Mouse (Mus musculus): ENCODE results near the gene Lin52. TPM values are rescaled to one million over a fixed set of nuclear protein-coding genes. Genes with fewer than 3 reads are reported as not detected.

Lin52 gene
- polyA plus RNA-seq (2015; fragmentation: Nextera tagmentation; extraction: Ambion mirVana) = 12.7 and 14.4 TPM in 2 replicates

DNA sequence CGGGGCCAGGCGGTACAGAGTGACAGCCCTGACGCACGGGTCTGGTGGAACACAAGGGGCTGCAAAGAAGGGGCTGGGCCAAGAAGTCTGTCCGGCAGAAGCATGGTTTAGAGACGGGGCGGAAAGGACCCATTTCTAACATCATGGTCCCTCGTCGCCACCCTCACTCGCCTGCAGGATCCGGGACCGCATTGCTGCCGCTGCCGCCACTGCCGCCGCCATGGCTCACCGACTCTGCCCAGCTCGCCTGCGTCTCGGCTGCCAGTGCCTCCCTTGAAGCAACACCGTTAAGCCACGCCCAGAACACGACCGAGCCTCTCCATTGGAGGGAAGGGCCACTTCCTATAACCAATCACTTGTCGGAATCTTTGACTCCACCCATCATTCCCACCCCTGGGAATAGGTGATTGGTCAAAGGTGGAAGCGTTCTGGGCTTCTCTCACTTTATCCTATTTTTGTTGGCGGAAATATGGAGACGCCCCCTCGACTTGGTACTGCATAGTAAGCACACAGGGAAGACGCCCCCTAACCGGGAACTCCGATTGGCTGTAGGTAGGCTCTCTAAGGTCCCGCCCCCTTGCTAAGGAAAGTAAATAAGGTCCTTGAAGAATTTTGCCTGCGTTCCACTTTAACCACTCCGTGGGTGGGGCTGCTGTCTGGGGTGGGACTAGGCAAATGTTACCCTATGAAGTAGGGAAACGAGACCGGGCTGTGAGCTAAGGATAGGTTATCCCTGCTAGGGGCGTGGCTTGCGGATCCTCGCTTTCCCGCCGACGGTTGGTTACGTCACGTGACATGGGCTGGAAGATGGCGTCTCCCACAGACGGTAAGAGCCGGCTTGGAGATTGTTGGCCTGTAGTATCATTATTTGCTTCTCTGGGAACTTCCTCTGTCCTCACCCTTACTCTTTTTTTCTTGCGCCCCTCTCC, at the start of gene Lin52, which contains the start of gene Aldh6a1:
Lin52 (plus strand) TSS at position 705 of the 929 bp plus-strand sequence.
Aldh6a1 (minus strand) TSS at position 287 of the 929 bp plus-strand sequence.
- Histone ChIP-seq H3K4me2 (peak within 1 kb of the TSS; percentile 93), H3K36me3 (0 out of 2 replicates have a peak, but pooled peaks cover 5% of the 10 kb centered on the region), H3K4me1 (replicated peaks) (peaks cover 37% of the 10 kb centered on the region), H3K27ac (peak within 1 kb of the TSS; percentile 82), H3K27me3 (peaks cover 17% of the 10 kb centered on the region; the same call in 1 of the 2 replicates), H3K4me3 (replicated peaks) (peak within 1 kb of the TSS; percentile 87), H3K9ac (peak within 1 kb of the TSS; percentile 87), H3K9me3 (replicated peaks) (no peaks in the 10 kb centered on the region)
- WGBS (ENCODE audit: insufficient replicate concordance) = under 1% methylated on average over 49 of the region's 49 CpGs
- peak; percentile 98 for DNase-seq
- ATAC-seq (ENCODE audit: low read depth) = peak; percentile 95

- H3K27me3 ChIP-seq = no peaks in the 10 kb centered on the region
- DNase-seq (no peak), ATAC-seq (ENCODE audit: low read depth) (0 out of 2 replicates have a peak, but pooled peaks have one; percentile 9)
- H3K36me3 ChIP-seq = no peaks in the 10 kb centered on the region
- H3K27ac ChIP-seq = peak overlapping the region; percentile 70
- H3K9me3 ChIP-seq (replicated peaks) = no peaks in the 10 kb centered on the region
- peaks cover 27% of the 10 kb centered on the region for H3K4me1 ChIP-seq (replicated peaks)
- 61% methylated on average over 9 of the region's 9 CpGs for WGBS (ENCODE audit: insufficient replicate concordance)
- H3K4me3 ChIP-seq (replicated peaks) = no peak overlapping the region
- no peak overlapping the region for H3K4me2 ChIP-seq
- no peak overlapping the region for H3K9ac ChIP-seq
Observed at GRCm38 (mm10) chr12:84402923-84403322, 48.3 kb upstream of the Lin52 start.

- Histone ChIP-seq H3K36me3 (no peaks in the 10 kb centered on the region), H3K4me2 (no peak overlapping the region), H3K27ac (no peak overlapping the region), H3K4me1 (replicated peaks) (peaks cover 32% of the 10 kb centered on the region), H3K9me3 (replicated peaks) (no peaks in the 10 kb centered on the region), H3K9ac (no peak overlapping the region), H3K4me3 (replicated peaks) (no peak overlapping the region), H3K27me3 (0 out of 2 replicates have a peak, but pooled peaks cover 3% of the 10 kb centered on the region)
- WGBS (ENCODE audit: insufficient replicate concordance) = 85% methylated on average over 6 of the region's 6 CpGs
- DNase-seq (no peak), ATAC-seq (ENCODE audit: low read depth) (no peak)
Observed at GRCm38 (mm10) chr12:84404541-84404940, 46.7 kb upstream of the Lin52 start.

DNA sequence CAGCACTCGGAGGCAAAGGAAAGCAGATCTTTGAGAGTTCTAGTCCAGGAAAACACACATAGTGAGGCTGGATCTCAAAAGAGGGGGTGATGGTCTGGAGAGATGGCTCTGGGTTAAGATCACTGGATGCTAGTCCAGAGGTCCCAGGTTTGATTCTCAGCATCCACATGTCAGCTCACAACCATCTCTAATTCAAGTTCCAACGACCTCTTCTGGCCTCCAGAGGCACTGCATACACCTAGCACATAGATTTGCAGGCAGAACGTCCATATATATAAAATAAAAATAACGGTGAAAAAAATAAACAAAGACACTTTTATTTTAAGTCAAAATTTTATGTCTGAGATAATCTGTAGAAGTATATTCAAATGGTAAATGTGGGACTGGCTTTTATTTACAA, 44.0 kb upstream of the Lin52 start:
- Histone ChIP-seq H3K9me3 (replicated peaks) (no peaks in the 10 kb centered on the region), H3K27me3 (0 out of 2 replicates have a peak, but pooled peaks cover 4% of the 10 kb centered on the region), H3K4me2 (no peak overlapping the region; the same call in 1 of the 2 replicates), H3K27ac (no peak overlapping the region), H3K9ac (no peak overlapping the region), H3K4me3 (replicated peaks) (no peak overlapping the region), H3K4me1 (replicated peaks) (peaks cover 17% of the 10 kb centered on the region), H3K36me3 (no peaks in the 10 kb centered on the region)
- WGBS (ENCODE audit: insufficient replicate concordance) = 56% methylated on average over 4 of the region's 4 CpGs
- ATAC-seq (ENCODE audit: low read depth) = no peak
- no peak for DNase-seq

GRCm38 (mm10) chr12:84407874-84408818, 43.1 kb upstream of the Lin52 start:
- Histone ChIP-seq H3K36me3 (no peaks in the 10 kb centered on the region), H3K27ac (peak overlapping the region; percentile 75), H3K4me2 (peak overlapping the region; percentile 98), H3K9me3 (replicated peaks) (no peaks in the 10 kb centered on the region), H3K9ac (peak overlapping the region; percentile 87), H3K27me3 (0 out of 2 replicates have a peak, but pooled peaks cover 4% of the 10 kb centered on the region), H3K4me3 (replicated peaks) (peak overlapping the region; percentile 83), H3K4me1 (replicated peaks) (peaks cover 17% of the 10 kb centered on the region)
- 1% methylated on average over 50 of the region's 52 CpGs for WGBS (ENCODE audit: insufficient replicate concordance)
- peak; percentile 32 for DNase-seq
- peak; percentile 64 for ATAC-seq (ENCODE audit: low read depth)

GRCm38 (mm10) chr12:84408819-84409507, 42.3 kb upstream of the Lin52 start, which contains the start of the genes Entpd5 and Bbof1:
Gene Entpd5 (minus strand): TSS chr12:84409029.
Gene Bbof1 (plus strand): TSS chr12:84409071.
- WGBS (ENCODE audit: insufficient replicate concordance) = 2% methylated on average over 59 of the region's 63 CpGs
- peak within 1 kb of the TSS; percentile 87 for H3K9ac ChIP-seq
- DNase-seq (peak; percentile 77), ATAC-seq (ENCODE audit: low read depth) (peak; percentile 93)
- H3K4me2 ChIP-seq = peak within 1 kb of the TSS; percentile 98
- no peaks in the 10 kb centered on the region for H3K9me3 ChIP-seq (replicated peaks)
- 0 out of 2 replicates have a peak, but pooled peaks cover 4% of the 10 kb centered on the region for H3K27me3 ChIP-seq
- H3K36me3 ChIP-seq = no peaks in the 10 kb centered on the region
- peak within 1 kb of the TSS; percentile 83 for H3K4me3 ChIP-seq (replicated peaks)
- peak within 1 kb of the TSS; percentile 75 for H3K27ac ChIP-seq
- H3K4me1 ChIP-seq (replicated peaks) = peaks cover 17% of the 10 kb centered on the region

GRCm38 (mm10) chr12:84416834-84417604, 34.2 kb upstream of the Lin52 start, which contains the start of gene Rnf113a2:
Gene Rnf113a2 (plus strand): TSS chr12:84417196.
- Histone ChIP-seq H3K9ac (peak within 1 kb of the TSS; percentile 83), H3K9me3 (replicated peaks) (no peaks in the 10 kb centered on the region), H3K27ac (peak within 1 kb of the TSS; percentile 93), H3K4me1 (replicated peaks) (peaks cover 13% of the 10 kb centered on the region), H3K4me2 (peak within 1 kb of the TSS; percentile 91), H3K4me3 (replicated peaks) (peak within 1 kb of the TSS; percentile 72), H3K27me3 (no peaks in the 10 kb centered on the region), H3K36me3 (no peaks in the 10 kb centered on the region; the same call in 1 of the 2 replicates)
- ATAC-seq (ENCODE audit: low read depth) (peak; percentile 96), DNase-seq (peak; percentile 82)
- 2% methylated on average over 50 of the region's 50 CpGs for WGBS (ENCODE audit: insufficient replicate concordance)

DNA sequence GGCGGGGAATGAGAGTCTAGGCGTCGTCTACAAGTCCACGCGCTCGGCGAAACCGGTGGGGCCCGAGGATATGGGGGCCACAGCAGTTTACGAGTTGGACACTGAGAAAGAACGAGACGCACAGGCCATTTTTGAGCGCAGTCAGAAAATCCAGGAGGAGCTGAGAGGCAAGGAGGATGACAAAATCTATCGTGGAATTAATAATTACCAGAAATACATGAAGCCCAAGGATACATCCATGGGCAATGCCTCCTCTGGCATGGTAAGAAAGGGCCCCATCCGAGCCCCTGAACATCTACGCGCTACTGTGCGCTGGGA, 33.7 kb upstream of the Lin52 start:
- ATAC-seq (ENCODE audit: low read depth) (no peak), DNase-seq (no peak)
- Histone ChIP-seq H3K27me3 (no peaks in the 10 kb centered on the region), H3K4me2 (peak overlapping the region; percentile 91), H3K36me3 (no peaks in the 10 kb centered on the region; the same call in 1 of the 2 replicates), H3K4me1 (replicated peaks) (peaks cover 13% of the 10 kb centered on the region), H3K27ac (peak overlapping the region; percentile 93), H3K9me3 (replicated peaks) (no peaks in the 10 kb centered on the region), H3K4me3 (replicated peaks) (peak overlapping the region; percentile 72), H3K9ac (peak overlapping the region; percentile 83)
- 37% methylated on average over 18 of the region's 18 CpGs for WGBS (ENCODE audit: insufficient replicate concordance)

DNA sequence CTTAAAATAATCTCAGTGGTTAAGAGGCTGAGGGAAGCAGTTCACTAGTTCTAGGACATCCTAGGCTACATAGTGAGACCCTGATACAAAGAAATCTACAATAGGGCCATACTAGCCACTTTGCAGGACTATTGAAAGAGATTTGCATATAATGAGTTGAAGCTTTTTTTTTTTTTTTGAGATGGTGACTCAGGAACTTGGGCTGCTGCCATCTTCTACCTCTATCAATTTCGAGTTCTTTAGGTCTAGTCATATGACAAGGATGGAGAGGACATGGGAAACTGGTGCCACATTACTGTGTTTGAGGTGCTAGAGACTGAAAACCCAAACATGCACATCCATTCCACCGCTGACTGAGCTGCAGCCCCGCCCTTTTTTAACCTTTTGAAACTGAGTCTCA, 27.2 kb upstream of the Lin52 start:
- 54% methylated on average over 3 of the region's 3 CpGs for WGBS (ENCODE audit: insufficient replicate concordance)

GRCm38 (mm10) chr12:84429825-84430224, 21.4 kb upstream of the Lin52 start:
- H3K4me2 ChIP-seq = no peak overlapping the region
- DNase-seq (no peak), ATAC-seq (ENCODE audit: low read depth) (no peak)
- H3K36me3 ChIP-seq = no peaks in the 10 kb centered on the region
- no peak overlapping the region for H3K9ac ChIP-seq
- no peaks in the 10 kb centered on the region for H3K4me1 ChIP-seq (replicated peaks)
- H3K4me3 ChIP-seq (replicated peaks) = no peak overlapping the region
- H3K27ac ChIP-seq = no peak overlapping the region
- no peaks in the 10 kb centered on the region for H3K9me3 ChIP-seq (replicated peaks)
- 75% methylated on average over 2 of the region's 2 CpGs for WGBS (ENCODE audit: insufficient replicate concordance)
- H3K27me3 ChIP-seq = no peaks in the 10 kb centered on the region

More for the DNA sequence above, 27.2 kb upstream of the Lin52 start:
- H3K36me3 ChIP-seq = no peaks in the 10 kb centered on the region
- H3K27me3 ChIP-seq = no peaks in the 10 kb centered on the region
- ATAC-seq (ENCODE audit: low read depth) (no peak), DNase-seq (no peak)
- H3K4me2 ChIP-seq = no peak overlapping the region
- no peaks in the 10 kb centered on the region for H3K9me3 ChIP-seq (replicated peaks)
- H3K4me3 ChIP-seq (replicated peaks) = no peak overlapping the region
- H3K4me1 ChIP-seq (replicated peaks) = no peaks in the 10 kb centered on the region
- no peak overlapping the region for H3K27ac ChIP-seq
- no peak overlapping the region for H3K9ac ChIP-seq
